ENCODE assay signal across 9 mouse cellular contexts in genomic region chr6:25689520-25690283, GRCm38 (mm10). TPM values are rescaled to one million over a fixed set of nuclear protein-coding genes. Genes with fewer than 3 reads are reported as not detected.
A peak's percentile ranks its signal among the peaks of the same experiment; 100 is the strongest.
DNase-seq lines count a peak whose midpoint lies in the region; ATAC-seq lines count a peak whose summit lies in the region.
"Had no signal": no experiment of that assay in that cellular context is flagged by ENCODE, and none has a peak within 500 bp of the region (broad histone marks: within the 10 kb centered on the region; RNA-seq: fewer than 3 reads in every experiment).

No protein-coding gene starts in this region.

- H3K9ac ChIP-seq in forebrain, embryonic 12.5 days, result peak overlapping the region; percentile 54
- peak overlapping the region; percentile 53 for H3K9ac ChIP-seq in hindbrain, embryonic 14.5 days
- peak overlapping the region; percentile 67 for H3K9ac ChIP-seq in midbrain, embryonic 13.5 days (replicated peaks)

- peak overlapping the region; percentile 66 for H3K27ac ChIP-seq in forebrain, embryonic 12.5 days
- H3K27ac ChIP-seq in hindbrain, embryonic 14.5 days, result peak overlapping the region; percentile 76
- H3K27ac ChIP-seq in midbrain, embryonic 13.5 days, result peak overlapping the region; percentile 56

- DNase-seq in cerebellum, adult 8-10 months, result no peak
- DNase-seq in brain, embryonic 18.5 days (ENCODE audit: low read depth, low spot score), result peak; percentile 40
- peak; percentile 61 for DNase-seq in hindbrain, embryonic 14.5 days (ENCODE audit: low spot score)
- DNase-seq in left cerebral cortex, adult 8-10 months (ENCODE audit: low spot score in 2 of 2), result peak; percentile 54 to 65
- peak; percentile 59 for DNase-seq in telencephalon, adult 2 months (ENCODE audit: low read depth, low spot score)

- WGBS in forebrain, embryonic 12.5 days, result 0% methylated on average over 42 of the region's 43 CpGs
- WGBS in hindbrain, embryonic 14.5 days, result under 1% methylated on average over 43 of the region's 43 CpGs
- under 1% methylated on average over 42 of the region's 43 CpGs for WGBS in midbrain, embryonic 13.5 days

- peaks cover 13% of the 10 kb centered on the region for H3K4me1 ChIP-seq in forebrain, embryonic 12.5 days
- H3K4me1 ChIP-seq in hindbrain, embryonic 14.5 days (replicated peaks; ENCODE audit: control insufficient read depth, insufficient read depth, low read length), result peaks cover 10% of the 10 kb centered on the region; the same call in 1 of the 2 replicates
- H3K4me1 ChIP-seq in midbrain, embryonic 13.5 days (replicated peaks), result peaks cover 16% of the 10 kb centered on the region

- H3K4me3 ChIP-seq in forebrain, embryonic 12.5 days (replicated peaks), result peak overlapping the region; percentile 63
- peak overlapping the region; percentile 52 for H3K4me3 ChIP-seq in hindbrain, embryonic 14.5 days (replicated peaks; ENCODE audit: low read length)
- H3K4me3 ChIP-seq in midbrain, embryonic 13.5 days (replicated peaks), result peak overlapping the region; percentile 66

- peak overlapping the region; percentile 88 for H3K4me2 ChIP-seq in forebrain, embryonic 12.5 days
- H3K4me2 ChIP-seq in hindbrain, embryonic 14.5 days (replicated peaks), result peak overlapping the region; percentile 71
- peak overlapping the region; percentile 94 for H3K4me2 ChIP-seq in midbrain, embryonic 13.5 days (replicated peaks)

- H3K27me3 ChIP-seq in forebrain, embryonic 12.5 days, result peaks cover 15% of the 10 kb centered on the region
- H3K27me3 ChIP-seq in hindbrain, embryonic 14.5 days (ENCODE audit: control insufficient read depth, insufficient read depth, low read length), result peaks cover 7% of the 10 kb centered on the region
- peaks cover 14% of the 10 kb centered on the region for H3K27me3 ChIP-seq in midbrain, embryonic 13.5 days

- H3K36me3 ChIP-seq in forebrain, embryonic 12.5 days (replicated peaks), result no peaks in the 10 kb centered on the region
- no peaks in the 10 kb centered on the region for H3K36me3 ChIP-seq in hindbrain, embryonic 14.5 days (replicated peaks; ENCODE audit: control insufficient read depth, insufficient read depth)
- H3K36me3 ChIP-seq in midbrain, embryonic 13.5 days, result no peaks in the 10 kb centered on the region

- ATAC-seq in cerebellum, adult (ENCODE audit: insufficient number of reproducible peaks, low FRiP score, low TSS enrichment), result peak; percentile 77
- ATAC-seq in forebrain, embryonic 12.5 days (ENCODE audit: low FRiP score), result peak; percentile 90
- peak; percentile 83 for ATAC-seq in hindbrain, embryonic 14.5 days (ENCODE audit: low FRiP score)
- ATAC-seq in midbrain, embryonic 13.5 days, result peak; percentile 93

- no peaks in the 10 kb centered on the region for H3K9me3 ChIP-seq in forebrain, embryonic 12.5 days
- no peaks in the 10 kb centered on the region for H3K9me3 ChIP-seq in hindbrain, embryonic 14.5 days (ENCODE audit: control insufficient read depth, low read length)
- no peaks in the 10 kb centered on the region for H3K9me3 ChIP-seq in midbrain, embryonic 13.5 days

RNA-seq across cellular contexts. Expression of gene Gpr37, which starts 0.8 kb away (rescaled TPM):
- polyA plus RNA-seq in forebrain, embryonic 12.5 days (2016; fragmentation: Nextera tagmentation; extraction: Ambion mirVana), result 1.4 and 1.7 TPM in 2 replicates
- polyA plus RNA-seq in hindbrain, embryonic 14.5 days (2014; fragmentation: Nextera tagmentation; extraction: Ambion mirVana), result 4.7 and 5.3 TPM in 2 replicates
- total RNA-seq in left cerebral cortex, adult 8-10 months (2022), result 10 to 100 TPM; 33.8 to 42.5 (median 39.4) TPM
- 1.4 and 2.5 TPM in 2 replicates for polyA plus RNA-seq in midbrain, embryonic 13.5 days (2015; fragmentation: Nextera tagmentation; extraction: Ambion mirVana)
- polyA plus RNA-seq: large intestine, adult 2 months had no signal
